Mouse (Mus musculus) thymus, postnatal 36 days (tissue): ENCODE measurements around the gene Coa7.

Experiments used
- DNase-seq, 2 experiments: peaks; one replicate each; pipeline ENCODE4 v3.0.0; 2022; ENCODE audit warnings: mixed read lengths in 2 of 2

Coa7 gene

DNA sequence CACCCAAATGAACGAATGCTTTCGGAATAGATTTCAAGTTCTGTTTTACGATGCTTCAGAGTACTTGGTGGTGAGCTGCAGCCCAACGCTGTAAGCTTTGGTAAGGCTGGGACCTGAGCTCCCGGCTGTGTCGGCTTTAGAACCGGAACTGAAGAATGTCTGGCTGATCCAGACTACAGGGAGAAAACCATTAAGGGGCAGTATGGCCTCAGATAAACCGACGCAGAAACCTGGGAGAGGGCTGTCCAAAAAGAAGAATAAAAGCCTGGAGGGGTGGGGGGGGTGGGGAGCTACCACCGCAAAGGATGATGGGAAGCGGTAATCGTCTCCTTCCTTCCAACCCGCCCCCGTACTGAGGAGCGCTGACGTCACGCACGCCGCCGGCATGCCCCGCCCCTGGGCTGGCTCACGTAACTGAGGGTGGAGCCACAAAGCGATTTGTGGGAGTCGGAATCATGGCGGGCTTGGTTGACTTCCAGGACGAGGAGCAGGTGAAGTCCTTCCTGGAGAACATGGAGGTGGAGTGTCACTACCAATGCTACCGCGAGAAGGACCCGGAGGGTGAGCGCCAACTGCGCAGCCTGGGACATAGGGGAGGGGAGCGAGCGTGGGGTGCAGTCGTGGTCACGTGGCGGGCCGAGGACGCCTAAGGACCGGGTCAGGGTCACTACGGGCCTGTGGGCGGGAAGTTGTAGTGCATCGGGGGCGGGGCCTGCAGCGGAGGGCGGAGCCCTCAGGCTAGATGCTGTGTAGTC lies at the start of gene Coa7:
Coa7 (plus strand) TSS at position 411 of the 755 bp plus-strand sequence.
- peak; percentile 96 to 98 for DNase-seq

DNA sequence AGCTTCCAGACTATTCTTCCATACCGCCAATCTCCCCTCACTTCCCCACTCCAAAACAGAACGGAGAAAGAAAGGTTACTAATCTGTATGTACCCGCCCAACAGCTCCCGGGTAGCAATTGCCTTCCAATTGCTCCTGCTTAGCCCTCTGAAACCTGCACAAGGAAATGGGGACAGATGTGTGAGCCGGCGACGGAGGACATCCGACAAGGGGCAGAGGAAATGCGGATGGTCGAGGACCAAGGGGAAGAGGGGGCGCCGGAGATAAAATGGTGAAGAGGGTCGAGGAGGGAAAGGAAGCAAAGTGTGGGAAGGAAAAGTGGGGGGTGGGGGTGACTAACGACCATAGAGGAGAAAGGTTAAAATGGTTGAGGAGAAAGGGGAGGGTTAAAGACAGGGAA lies 27.7 kb upstream of the Coa7 start:
- peak; percentile 47 to 59 for DNase-seq

DNA sequence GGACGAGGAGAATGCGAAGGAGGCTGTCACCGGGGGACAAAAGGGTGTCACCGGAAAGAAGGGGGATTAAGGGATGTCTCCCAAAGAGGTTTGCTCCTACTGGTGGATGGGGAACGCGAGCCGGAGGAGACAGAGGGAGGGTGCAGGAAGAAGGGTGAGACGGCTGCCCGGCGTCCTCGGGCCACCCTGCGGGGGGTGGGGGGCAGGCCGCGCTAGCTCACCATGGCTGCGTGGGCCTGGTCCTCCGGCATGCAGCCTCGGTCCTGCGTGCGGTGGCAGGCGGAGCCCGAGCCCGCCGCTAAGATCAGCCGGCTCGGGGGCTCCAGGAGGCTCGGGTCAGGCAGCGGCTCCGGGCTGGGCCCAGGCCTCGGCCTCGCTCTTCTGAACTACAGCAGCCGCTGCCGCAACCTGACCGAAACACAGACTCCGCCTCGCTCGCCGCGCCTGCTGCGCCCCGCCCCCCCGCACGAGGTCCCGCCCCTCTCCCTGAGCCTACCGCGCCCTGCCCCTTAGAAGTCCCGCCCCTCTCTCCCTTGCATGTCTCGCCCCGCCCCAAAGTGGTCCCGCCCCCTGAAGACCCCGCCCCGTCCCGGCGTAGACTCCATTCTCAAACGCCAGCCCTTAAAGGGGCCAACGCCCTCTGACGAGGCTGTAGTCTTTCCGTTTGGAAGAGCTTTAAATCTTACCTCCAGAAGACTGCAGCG lies 27.1 kb upstream of the Coa7 start, which contains the start of gene Zyg11b:
Zyg11b (minus strand) TSS at position 427 of the 704 bp plus-strand sequence.
- peak; percentile 88 to 90 for DNase-seq

DNA sequence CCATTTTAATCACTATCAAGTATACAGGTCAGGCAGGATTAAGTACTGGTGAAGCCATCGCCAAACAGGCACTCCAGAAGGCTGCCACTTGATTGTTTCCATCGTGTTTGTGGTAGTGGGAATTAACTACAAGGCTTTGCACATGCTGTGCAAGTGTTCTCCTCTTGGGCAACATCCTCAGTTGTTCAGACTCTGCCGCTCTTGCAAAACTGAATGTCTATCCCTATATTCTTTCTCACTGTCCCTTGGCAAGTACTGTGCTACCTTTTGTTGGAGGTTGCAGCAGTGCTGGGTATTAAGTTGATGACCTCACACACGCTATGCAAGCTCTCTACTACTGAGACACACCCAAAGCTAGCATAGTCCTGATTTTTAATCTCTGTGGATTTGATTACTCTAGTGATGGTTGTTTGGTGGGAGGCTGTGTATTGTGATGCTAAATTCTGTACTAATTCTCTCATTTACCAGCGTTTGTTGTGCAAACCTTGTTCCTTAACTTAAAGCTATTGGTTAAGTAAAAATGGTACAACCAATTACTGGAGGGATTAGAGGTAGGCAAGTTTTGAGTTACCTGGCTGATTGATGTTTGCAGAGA lies 25.5 kb upstream of the Coa7 start:
- DNase-seq: no peak

DNA sequence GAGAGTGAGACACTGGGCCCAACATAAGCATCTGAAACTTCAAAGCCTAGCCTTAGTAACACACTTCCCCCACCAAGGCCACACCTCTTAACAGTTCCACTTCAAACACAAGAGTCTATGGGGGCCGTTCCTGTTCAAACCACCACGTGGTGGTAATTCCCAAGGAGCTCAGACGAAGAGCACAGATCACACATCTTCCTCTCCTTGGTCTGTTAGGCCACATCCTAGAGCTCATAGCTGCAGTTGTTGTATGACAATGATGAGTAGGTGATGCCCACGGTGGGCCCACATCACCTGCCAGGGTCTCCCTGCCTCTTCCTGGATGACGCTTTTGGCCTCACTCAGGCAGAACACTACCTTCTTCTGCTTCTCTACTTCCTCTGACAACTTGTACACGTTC lies 17.2 kb upstream of the Coa7 start:
- DNase-seq: peak; percentile 49 to 53

DNA sequence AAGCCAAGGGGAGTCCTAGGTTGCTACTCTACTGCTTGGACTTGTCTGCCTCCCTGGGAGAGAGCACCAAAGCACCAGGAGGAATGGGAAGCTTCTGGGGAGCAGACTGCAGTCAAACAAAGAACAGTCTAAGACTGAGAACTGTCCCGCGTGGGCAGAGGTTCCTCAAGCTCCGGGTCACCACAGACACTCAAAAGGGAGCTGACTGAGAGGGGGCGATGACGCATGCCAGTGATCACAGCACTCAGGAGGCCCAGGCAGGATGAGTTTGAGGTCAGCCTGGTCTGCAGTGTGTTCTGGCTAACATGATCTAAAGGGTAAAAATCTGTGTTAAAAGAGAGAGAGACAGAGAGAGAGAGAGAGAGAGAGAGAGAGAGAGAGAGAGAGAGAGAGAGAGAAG lies 13.9 kb upstream of the Coa7 start:
- no peak for DNase-seq

DNA sequence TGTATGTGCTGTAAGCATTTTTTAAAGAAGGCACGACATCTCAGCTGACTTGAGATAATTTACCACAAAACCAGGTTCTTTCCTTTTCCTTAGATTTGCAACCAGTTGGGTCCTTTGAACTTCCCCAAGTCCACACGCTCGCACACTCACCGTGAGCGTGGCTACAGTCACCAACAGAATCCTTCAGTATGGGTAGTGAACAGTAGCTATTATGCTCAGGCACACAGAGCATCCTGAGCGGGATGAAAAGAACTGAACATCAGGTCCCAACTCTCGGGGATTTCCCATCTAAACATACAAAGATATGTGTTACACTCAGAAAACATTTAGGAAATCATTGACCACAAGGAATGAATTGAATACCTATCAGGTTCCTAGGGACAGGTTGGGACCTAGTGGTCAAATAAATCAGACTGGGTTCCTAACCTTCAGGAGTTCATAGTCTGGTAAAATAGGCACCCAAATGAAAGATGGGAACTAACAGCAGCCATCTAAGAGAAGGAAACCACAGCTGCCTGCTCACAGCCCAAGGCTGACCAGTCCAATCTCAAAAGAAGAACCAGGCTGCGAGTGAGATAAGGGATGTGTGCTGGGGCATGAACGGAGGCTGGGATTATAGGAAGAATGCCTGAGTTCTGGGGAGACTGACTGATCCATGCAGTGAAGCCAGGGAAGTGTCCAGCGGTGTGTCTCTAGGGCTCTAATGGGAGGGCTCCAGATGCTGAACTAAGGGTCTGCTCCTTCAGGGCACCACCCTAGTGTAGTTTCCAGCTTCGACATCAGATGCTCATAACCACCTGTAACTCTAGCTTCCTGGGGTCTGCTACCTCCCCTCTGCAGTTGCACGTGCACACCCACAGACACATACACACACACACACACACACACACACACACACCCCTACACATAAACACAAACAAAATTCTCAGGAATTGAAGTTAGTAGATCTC lies 10.0 kb upstream of the Coa7 start:
- peak; percentile 40 to 44 for DNase-seq

DNA sequence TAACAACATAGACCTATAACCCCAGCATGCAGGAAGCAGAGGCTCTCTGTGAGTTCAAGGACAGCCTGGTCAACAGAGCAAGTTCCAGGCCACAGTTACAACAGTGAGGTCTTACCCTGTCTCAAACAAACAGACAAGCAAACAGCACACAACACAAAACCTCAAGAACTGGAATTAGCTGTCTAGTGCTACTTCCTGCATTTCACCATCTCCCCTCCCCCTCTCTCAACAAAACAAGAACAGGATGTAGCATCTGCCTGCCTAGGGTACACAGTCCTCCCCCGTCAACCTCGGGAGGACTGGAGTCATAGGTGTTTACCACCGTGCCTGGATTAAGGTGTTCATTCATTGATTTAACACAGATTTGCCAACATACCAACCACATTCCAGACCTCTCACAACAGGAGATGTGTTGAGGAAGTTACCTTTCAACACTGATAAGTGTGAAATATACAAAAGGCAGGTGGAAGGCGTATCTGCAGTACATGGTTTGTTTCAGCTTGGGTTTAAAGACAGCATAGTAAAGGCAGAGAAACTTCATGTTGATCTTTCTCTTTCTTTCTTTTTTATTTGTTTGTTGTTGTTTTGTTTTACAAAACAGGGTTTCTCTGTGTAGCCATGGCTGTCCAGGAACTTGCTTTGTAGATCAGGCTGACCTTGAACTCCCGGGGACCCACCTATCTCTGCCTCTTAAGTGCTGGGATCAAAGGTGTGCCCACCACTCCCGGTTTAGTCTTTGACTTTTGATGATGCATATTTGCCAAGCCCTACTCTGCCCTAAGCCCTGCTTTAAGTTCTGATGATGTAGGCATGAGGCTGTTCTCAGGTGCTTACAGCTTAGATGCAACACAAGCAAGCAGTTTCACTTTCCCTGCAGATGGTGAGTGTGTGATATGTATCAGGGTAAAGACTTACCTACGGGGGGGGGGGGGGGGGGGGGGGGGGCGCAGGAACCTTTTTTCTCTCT lies 9.0 kb upstream of the Coa7 start:
- DNase-seq: peak; percentile 47 to 66

DNA sequence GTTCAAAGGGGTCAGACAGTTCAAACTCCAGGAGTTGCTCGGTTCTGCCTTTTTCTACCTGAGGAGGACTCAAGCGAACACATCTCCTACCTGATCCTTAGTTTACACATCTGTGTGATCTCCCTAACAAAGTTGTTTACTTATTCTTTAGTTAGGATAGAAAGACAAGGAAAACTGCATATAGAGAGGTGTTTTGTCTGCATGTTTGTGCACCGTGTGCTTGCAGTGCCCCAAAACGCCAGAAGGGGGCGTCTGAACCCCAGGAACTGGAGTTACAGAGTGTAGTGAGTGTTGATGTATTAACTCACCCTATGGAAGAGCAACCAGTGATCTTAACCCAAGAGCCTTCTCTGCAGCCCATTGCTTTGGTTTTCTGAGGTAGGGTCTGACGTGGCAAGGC lies 8.2 kb upstream of the Coa7 start:
- peak; percentile 34 to 41 for DNase-seq

DNA sequence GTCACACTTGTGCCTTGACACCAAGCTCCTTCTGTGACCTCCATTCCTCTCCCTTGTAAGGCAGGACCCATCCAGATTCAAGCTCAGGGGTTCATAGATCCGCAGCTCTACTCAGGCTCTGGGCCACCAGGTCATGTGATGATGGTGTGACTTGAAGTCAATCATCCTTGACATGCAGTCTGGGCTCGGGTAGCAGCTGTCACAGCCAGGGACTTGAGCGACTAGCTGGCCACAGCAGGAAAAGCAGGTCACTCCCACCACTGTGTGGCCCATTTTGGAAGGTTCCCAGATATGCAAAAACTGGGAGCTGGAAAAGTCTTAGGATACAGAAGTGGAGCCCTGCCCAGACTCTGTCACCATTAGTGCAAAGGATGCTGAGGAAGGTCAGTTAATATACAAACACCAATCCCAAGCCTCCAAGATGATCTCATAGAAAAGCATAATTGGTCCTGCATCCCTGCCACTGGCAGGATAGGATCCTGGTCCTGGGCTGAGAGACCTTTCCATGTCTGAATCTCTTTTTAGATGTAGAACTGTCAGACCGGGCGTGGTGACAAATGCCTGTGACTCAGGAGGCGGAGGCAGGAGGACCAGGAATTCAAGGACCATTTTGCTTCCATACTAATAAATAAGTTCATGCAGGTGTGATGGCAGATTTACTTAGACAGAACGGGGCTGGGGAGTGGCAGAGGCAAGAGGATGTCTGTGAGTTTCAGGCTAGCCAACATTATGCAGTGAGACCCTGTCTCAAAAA lies 7.1 kb upstream of the Coa7 start:
- DNase-seq: no peak

DNA sequence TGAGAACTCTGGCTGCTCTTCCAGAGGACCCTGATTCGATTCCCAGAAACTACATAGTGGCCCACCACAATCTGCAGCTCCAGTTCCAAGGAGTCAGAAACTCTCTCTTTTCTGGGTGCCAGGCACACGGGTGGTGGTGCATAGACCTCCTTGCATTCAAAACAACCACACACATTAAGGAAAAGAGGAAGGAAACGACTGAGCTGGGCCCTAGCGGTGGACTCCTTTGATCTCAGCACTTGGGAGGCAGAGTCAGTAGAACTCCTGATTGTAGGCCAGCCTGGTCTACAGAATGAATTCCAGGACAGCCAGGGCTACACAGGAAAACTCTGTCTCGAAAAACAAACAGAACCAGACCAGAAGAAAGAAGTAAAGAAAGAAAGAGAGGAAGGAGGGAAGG lies 4.4 kb upstream of the Coa7 start:
- DNase-seq: no peak

DNA sequence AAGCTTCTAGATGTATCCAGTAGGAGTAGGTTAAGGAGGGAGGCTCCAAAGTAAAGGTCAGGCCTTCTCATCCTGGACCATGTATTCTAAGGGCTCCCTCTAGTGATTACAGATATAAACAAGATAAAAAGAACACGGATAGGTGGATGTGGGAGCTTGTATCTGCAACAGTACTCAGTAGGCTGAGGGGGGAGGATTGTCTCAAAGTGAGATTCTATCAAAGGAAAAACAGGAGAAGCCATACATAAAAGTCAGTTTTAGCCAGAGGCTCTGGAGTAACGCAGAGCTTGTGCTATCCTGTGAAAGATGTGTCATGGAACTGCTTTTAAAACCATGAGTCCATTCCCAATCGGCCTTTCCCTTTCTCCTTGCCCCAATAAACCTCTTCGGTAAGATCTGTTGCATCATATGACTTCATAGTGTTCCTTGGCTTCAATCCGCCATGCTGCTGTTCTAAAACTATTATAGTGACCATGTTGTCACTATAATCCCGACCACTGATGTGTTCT lies 815 bp upstream of the Coa7 start:
- no peak for DNase-seq

DNA sequence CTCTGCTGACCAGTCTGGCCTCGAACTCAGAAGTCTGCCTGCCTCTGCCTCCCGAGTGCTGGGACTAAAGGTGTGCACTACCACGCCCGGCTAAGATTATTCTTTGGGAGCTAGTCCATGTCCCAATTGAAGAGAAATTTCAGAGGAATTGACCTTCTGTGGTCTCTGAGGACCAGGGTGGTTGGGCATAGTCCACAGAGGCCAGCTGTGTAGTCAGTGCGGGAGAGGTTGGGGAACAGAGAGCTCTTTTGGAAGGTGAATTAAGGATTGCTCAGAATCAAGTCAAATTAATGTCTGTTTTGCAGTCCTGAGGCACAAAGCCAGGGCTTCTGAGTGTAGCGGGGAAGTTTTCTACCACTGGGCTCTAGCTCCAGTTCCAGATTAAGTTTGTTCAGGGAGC lies 1.9 kb downstream of the Coa7 start:
- DNase-seq: no peak

DNA sequence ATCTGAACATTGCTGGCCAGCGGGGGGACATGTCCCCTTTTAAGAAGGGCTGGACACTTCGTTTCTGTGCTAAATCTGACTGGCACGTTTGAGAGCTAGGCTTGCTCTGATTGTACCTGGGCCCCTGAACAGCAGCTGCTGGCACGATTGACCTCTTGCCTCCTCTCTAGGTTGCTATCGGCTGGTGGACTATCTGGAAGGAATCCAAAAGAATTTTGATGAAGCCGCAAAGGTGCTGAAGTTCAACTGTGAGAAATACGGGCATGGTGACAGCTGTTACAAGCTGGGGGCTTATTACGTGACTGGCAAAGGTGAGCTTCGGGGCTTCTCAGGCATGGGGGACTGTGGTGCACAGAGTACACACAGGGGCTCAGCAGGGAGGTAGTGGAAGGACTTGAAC lies 4.1 kb downstream of the Coa7 start:
- no peak for DNase-seq

DNA sequence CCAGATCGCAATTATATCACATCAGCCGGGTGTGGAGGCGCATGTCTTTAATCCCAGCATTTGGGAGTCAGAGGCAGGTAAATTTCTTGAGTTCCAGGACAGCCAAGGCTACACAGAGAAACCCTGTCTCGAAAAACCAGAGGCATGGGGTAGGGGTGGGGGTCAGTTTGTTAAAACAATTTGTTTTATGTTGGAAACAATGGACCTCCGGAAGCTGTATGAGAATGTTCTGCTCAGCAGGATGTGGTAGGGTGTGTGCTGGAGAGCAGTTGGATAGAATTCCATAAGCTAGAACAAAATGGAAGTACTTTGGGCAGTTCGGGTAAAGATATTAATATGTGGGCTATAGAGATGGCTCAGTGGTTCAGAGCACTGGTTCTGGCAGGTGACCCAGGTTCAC lies 7.5 kb downstream of the Coa7 start:
- no peak for DNase-seq

DNA sequence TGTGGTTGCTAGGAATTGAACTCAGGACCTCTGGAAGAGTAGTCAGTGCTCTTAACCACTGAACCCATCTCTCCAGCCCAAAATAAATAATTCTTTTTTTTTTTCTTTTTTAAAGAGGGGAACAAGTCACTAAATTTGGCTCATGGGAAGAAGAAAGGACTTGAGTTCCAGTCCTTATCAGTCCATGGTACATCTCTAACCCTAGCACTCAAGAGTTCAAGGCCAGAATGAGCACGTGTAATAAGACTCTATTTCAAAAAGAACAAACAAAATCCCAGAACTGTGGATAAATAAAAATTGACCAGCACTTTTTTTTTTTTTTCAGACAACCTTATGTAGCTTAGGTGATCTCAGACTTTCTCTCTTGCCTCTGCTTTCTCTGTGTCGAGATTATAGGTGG lies 8.8 kb downstream of the Coa7 start:
- no peak for DNase-seq

DNA sequence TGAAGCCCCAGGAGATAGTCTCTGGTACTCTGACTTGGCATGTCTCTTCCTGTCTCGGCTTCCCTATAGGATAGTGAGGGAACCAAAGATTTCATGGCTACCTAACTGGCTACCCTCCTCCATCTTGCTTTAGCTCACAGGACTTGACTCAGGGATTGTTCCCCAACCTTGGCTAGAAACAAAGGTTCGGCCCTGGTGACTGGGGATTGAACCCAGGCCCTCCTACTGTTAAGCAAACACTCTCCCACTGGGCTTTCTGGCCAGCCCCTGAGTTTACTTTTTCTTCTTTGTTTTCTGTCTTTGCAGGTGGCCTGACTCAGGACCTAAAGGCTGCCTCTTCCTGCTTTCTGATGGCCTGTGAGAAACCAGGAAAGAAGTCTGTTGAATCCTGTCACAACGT lies 9.9 kb downstream of the Coa7 start:
- no peak for DNase-seq

DNA sequence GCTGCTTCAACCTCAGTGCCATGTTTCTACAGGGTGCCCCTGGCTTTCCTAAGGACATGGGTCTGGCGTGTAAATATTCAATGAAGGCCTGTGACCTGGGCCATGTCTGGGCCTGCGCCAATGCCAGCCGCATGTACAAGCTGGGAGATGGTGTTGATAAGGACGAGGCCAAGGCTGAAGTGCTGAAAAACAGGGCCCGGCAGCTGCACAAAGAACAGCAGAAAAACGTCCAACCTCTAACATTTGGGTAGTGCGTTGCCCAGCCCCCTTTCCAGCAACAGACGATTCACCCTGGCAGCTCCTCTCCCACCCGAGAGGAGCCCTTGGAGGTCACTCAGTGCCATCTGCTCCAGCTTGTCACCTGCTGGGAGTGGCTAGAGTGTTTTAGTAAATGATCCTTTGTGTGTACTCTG lies 10.4 kb downstream of the Coa7 start:
- no peak for DNase-seq

DNA sequence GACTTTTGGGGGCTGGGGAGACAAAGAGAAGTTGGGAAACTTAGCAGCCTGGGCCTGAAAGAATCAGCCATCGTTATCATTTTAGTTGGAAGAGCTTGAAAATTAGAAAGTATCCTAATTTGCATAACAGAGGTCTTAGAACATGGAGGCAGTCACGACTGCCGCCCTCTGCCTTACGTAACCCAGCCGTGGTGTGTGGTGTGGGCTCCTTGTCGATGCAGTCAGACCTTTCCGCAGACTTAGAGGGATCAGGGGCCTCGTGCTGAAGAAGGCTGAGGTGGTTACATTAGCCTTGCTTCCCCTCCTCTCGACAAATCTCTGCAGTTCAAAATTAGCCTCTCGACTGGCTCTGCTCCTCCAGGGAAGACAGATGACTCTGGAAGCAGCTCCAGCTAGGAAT lies 10.9 kb downstream of the Coa7 start:
- no peak for DNase-seq

DNA sequence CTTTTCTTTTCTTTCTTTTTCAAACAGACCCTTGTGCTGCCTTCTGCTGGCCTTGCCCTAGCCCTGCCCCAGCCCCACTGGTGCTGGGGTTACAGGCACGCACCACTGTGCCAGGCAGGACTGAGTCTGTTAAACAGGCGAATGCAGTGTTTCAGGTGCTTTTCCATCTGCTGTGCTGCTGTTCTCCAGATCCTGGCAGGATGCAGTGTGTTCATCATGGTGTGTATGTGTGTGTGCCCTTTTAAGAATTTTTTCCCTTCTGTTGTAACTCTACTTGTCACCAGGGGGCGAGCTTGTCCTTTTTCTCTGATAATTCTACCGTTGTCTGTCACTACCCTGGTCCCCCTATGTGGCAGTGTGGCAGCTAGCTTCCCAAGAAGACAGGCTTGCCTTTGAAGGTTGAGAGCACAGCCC lies 11.3 kb downstream of the Coa7 start:
- peak in 1 of 2 experiments; percentile 38 for DNase-seq
